Mouse (Mus musculus): ENCODE measurements around the gene Idh1. TPM values are rescaled to one million over a fixed set of nuclear protein-coding genes. Genes with fewer than 3 reads are reported as not detected.

The Idh1 gene
- total and polyA plus RNA-seq, 2 experiments from 2014 or later, result 37.6 to 58.5 TPM

GRCm38 (mm10) chr1:65146601-65147000, 39.7 kb downstream of the Idh1 start:
- no peak overlapping the region for H3K4me3 ChIP-seq (ENCODE audit: low read depth, low read length)
- H3K9me3 ChIP-seq (replicated peaks; ENCODE audit: control insufficient read depth, low read length), result no peaks in the 10 kb centered on the region; the same call in 1 of the 2 replicates
- H3K27ac ChIP-seq (ENCODE audit: low read depth), result no peak overlapping the region
- ATAC-seq (ENCODE audit: insufficient read depth, low read depth) (no peak), DNase-seq (ENCODE audit: low spot score) (no peak)
- H3K4me1 ChIP-seq (ENCODE audit: control insufficient read depth, insufficient read depth), result no peaks in the 10 kb centered on the region
- TF ChIP-seq EP300 (IDR thresholded peaks at IDR 0.05; ENCODE audit: low read depth) (no peak), CTCF (IDR thresholded peaks at IDR 0.05; ENCODE audit: low read depth) (no peak)
- no peaks in the 10 kb centered on the region for H3K27me3 ChIP-seq (ENCODE audit: control insufficient read depth, insufficient read depth, low read length)
- no peak overlapping the region for H3K9ac ChIP-seq (replicated peaks; ENCODE audit: low read depth, low read length)
- WGBS, result 19% methylated on average over 2 of the region's 2 CpGs
- H3K4me2 ChIP-seq (ENCODE audit: low read depth, low read length), result no peak overlapping the region
- H3K36me3 ChIP-seq (replicated peaks; ENCODE audit: control insufficient read depth, insufficient read depth, low read length), result no peaks in the 10 kb centered on the region

- H3K27ac ChIP-seq (ENCODE audit: low read depth), result no peak overlapping the region
These were observed 41.5 kb downstream of the Idh1 start for GRCm38 (mm10) chr1:65144783-65145182.

GRCm38 (mm10) chr1:65137560-65137959, 48.7 kb downstream of the Idh1 start:
- no peak overlapping the region for H3K4me3 ChIP-seq (ENCODE audit: low read depth, low read length)
- H3K9me3 ChIP-seq (replicated peaks; ENCODE audit: control insufficient read depth, low read length), result no peaks in the 10 kb centered on the region; the same call in 1 of the 2 replicates
- DNase-seq (ENCODE audit: low spot score) (no peak), ATAC-seq (ENCODE audit: insufficient read depth, low read depth) (no peak)
- no peaks in the 10 kb centered on the region for H3K27me3 ChIP-seq (ENCODE audit: control insufficient read depth, insufficient read depth, low read length)
- H3K27ac ChIP-seq (ENCODE audit: low read depth), result no peak overlapping the region
- TF ChIP-seq CTCF (IDR thresholded peaks at IDR 0.05; ENCODE audit: low read depth) (no peak), EP300 (IDR thresholded peaks at IDR 0.05; ENCODE audit: low read depth) (no peak)
- 74% methylated on average over 6 of the region's 6 CpGs for WGBS
- H3K9ac ChIP-seq (replicated peaks; ENCODE audit: low read depth, low read length), result no peak overlapping the region
- H3K4me2 ChIP-seq (ENCODE audit: low read depth, low read length), result no peak overlapping the region
- no peaks in the 10 kb centered on the region for H3K36me3 ChIP-seq (replicated peaks; ENCODE audit: control insufficient read depth, insufficient read depth, low read length)
- no peaks in the 10 kb centered on the region for H3K4me1 ChIP-seq (ENCODE audit: control insufficient read depth, insufficient read depth)

More at GRCm38 (mm10) chr1:65144783-65145182, 41.5 kb downstream of the Idh1 start:
- ATAC-seq (ENCODE audit: insufficient read depth, low read depth) (no peak), DNase-seq (ENCODE audit: low spot score) (no peak)
- H3K9me3 ChIP-seq (replicated peaks; ENCODE audit: control insufficient read depth, low read length), result no peaks in the 10 kb centered on the region; the same call in 1 of the 2 replicates
- H3K27me3 ChIP-seq (ENCODE audit: control insufficient read depth, insufficient read depth, low read length), result no peaks in the 10 kb centered on the region
- no peaks in the 10 kb centered on the region for H3K36me3 ChIP-seq (replicated peaks; ENCODE audit: control insufficient read depth, insufficient read depth, low read length)
- 88% methylated on average over 2 of the region's 2 CpGs for WGBS
- no peaks in the 10 kb centered on the region for H3K4me1 ChIP-seq (ENCODE audit: control insufficient read depth, insufficient read depth)
- no peak for TF ChIP-seq CTCF (IDR thresholded peaks at IDR 0.05; ENCODE audit: low read depth)
- no peak for TF ChIP-seq EP300 (IDR thresholded peaks at IDR 0.05; ENCODE audit: low read depth)
- no peak overlapping the region for H3K4me3 ChIP-seq (ENCODE audit: low read depth, low read length)
- H3K4me2 ChIP-seq (ENCODE audit: low read depth, low read length), result no peak overlapping the region
- no peak overlapping the region for H3K9ac ChIP-seq (replicated peaks; ENCODE audit: low read depth, low read length)

GRCm38 (mm10) chr1:65132833-65133232, 53.5 kb downstream of the Idh1 start:
- Histone ChIP-seq H3K4me2 (ENCODE audit: low read depth, low read length) (no peak overlapping the region), H3K9ac (replicated peaks; ENCODE audit: low read depth, low read length) (no peak overlapping the region), H3K27me3 (ENCODE audit: control insufficient read depth, insufficient read depth, low read length) (no peaks in the 10 kb centered on the region), H3K4me3 (ENCODE audit: low read depth, low read length) (no peak overlapping the region), H3K27ac (ENCODE audit: low read depth) (no peak overlapping the region), H3K9me3 (replicated peaks; ENCODE audit: control insufficient read depth, low read length) (no peaks in the 10 kb centered on the region), H3K36me3 (replicated peaks; ENCODE audit: control insufficient read depth, insufficient read depth, low read length) (no peaks in the 10 kb centered on the region), H3K4me1 (ENCODE audit: control insufficient read depth, insufficient read depth) (no peaks in the 10 kb centered on the region)
- 85% methylated on average over 1 of the region's 1 CpGs for WGBS
- no peak for DNase-seq (ENCODE audit: low spot score)
- TF ChIP-seq EP300 (IDR thresholded peaks at IDR 0.05; ENCODE audit: low read depth) (no peak), CTCF (IDR thresholded peaks at IDR 0.05; ENCODE audit: low read depth) (no peak)
- ATAC-seq (ENCODE audit: insufficient read depth, low read depth), result no peak

- no peak overlapping the region for H3K4me2 ChIP-seq (ENCODE audit: low read depth, low read length)
- no peaks in the 10 kb centered on the region for H3K4me1 ChIP-seq (ENCODE audit: control insufficient read depth, insufficient read depth)
- no peaks in the 10 kb centered on the region for H3K27me3 ChIP-seq (ENCODE audit: control insufficient read depth, insufficient read depth, low read length)
- 95% methylated on average over 1 of the region's 1 CpGs for WGBS
- ATAC-seq (ENCODE audit: insufficient read depth, low read depth) (no peak), DNase-seq (ENCODE audit: low spot score) (no peak)
- no peak overlapping the region for H3K9ac ChIP-seq (replicated peaks; ENCODE audit: low read depth, low read length)
- H3K36me3 ChIP-seq (replicated peaks; ENCODE audit: control insufficient read depth, insufficient read depth, low read length), result no peaks in the 10 kb centered on the region
- no peaks in the 10 kb centered on the region for H3K9me3 ChIP-seq (replicated peaks; ENCODE audit: control insufficient read depth, low read length)
- no peak overlapping the region for H3K4me3 ChIP-seq (ENCODE audit: low read depth, low read length)
- H3K27ac ChIP-seq (ENCODE audit: low read depth), result no peak overlapping the region
- TF ChIP-seq EP300 (IDR thresholded peaks at IDR 0.05; ENCODE audit: low read depth) (no peak), CTCF (IDR thresholded peaks at IDR 0.05; ENCODE audit: low read depth) (no peak)
These were observed 54.6 kb downstream of the Idh1 start for GRCm38 (mm10) chr1:65131671-65132070.

- Histone ChIP-seq H3K4me1 (ENCODE audit: control insufficient read depth, insufficient read depth) (no peaks in the 10 kb centered on the region), H3K4me2 (ENCODE audit: low read depth, low read length) (no peak overlapping the region), H3K27ac (ENCODE audit: low read depth) (no peak overlapping the region), H3K4me3 (ENCODE audit: low read depth, low read length) (no peak overlapping the region), H3K9ac (replicated peaks; ENCODE audit: low read depth, low read length) (no peak overlapping the region), H3K27me3 (ENCODE audit: control insufficient read depth, insufficient read depth, low read length) (no peaks in the 10 kb centered on the region), H3K36me3 (replicated peaks; ENCODE audit: control insufficient read depth, insufficient read depth, low read length) (no peaks in the 10 kb centered on the region), H3K9me3 (replicated peaks; ENCODE audit: control insufficient read depth, low read length) (no peaks in the 10 kb centered on the region)
- no peak for TF ChIP-seq CTCF (IDR thresholded peaks at IDR 0.05; ENCODE audit: low read depth)
- TF ChIP-seq EP300 (IDR thresholded peaks at IDR 0.05; ENCODE audit: low read depth), result no peak
- DNase-seq (ENCODE audit: low spot score), result no peak
- no peak for ATAC-seq (ENCODE audit: insufficient read depth, low read depth)
- 71% methylated on average over 3 of the region's 3 CpGs for WGBS
These were observed 56.1 kb downstream of the Idh1 start for GRCm38 (mm10) chr1:65130226-65130625.
